Mouse (Mus musculus) liver, adult 2 months (tissue): ENCODE data around the gene Fhad1.

Experiments
- CTCF ChIP-seq: fragments of 200-500 bp; IDR thresholded peaks from 2 replicates; pipeline ENCODE4 v1.5.1; 2011; ENCODE audit warnings: low read depth, low read length, control low read depth
- POLR2A ChIP-seq: fragments of 200-500 bp; IDR thresholded peaks from 2 replicates; pipeline ENCODE4 v1.6.1; 2011; ENCODE audit warnings: low read length, control low read depth; ENCODE audit not compliant: insufficient read depth; ENCODE audit errors: extremely low read depth

GRCm38 (mm10) chr4:141938535-141938934 lies 76.3 kb downstream of the Fhad1 start:
- peak; percentile 45 for TF ChIP-seq CTCF
- TF ChIP-seq POLR2A = no peak
